Mouse (Mus musculus): ENCODE measurements around the gene Slc48a1.

- TF ChIP-seq CTCF (IDR thresholded peaks at IDR 0.05; ENCODE audit: borderline replicate concordance, insufficient read depth, low read depth, low read length), result no peak
- TF ChIP-seq POLR2A (IDR thresholded peaks at IDR 0.05; ENCODE audit: borderline replicate concordance, insufficient read depth, low read length), result no peak
Observed at GRCm38 (mm10) chr15:97784561-97785161, 6.3 kb downstream of the Slc48a1 start.
